Mouse (Mus musculus): Measurements from ENCODE around the gene Ssh2. TPM values are rescaled to one million over a fixed set of nuclear protein-coding genes. Genes with fewer than 3 reads are reported as not detected.

The Ssh2 gene
- 7.7 and 11.0 TPM in 2 replicates for polyA plus RNA-seq (2016; fragmentation: Nextera tagmentation; extraction: Ambion mirVana)

- Histone ChIP-seq H3K36me3 (no peaks in the 10 kb centered on the region), H3K27ac (replicated peaks) (peak within 1 kb of the TSS; percentile 98), H3K4me3 (peak within 1 kb of the TSS; percentile 91), H3K4me1 (peaks cover 30% of the 10 kb centered on the region), H3K27me3 (ENCODE audit: low read depth, poor library complexity, severe bottlenecking) (no peaks in the 10 kb centered on the region), H3K9me3 (replicated peaks) (no peaks in the 10 kb centered on the region)
- under 1% methylated on average over 80 of the region's 82 CpGs for WGBS
- peak; percentile 90 for DNase-seq (ENCODE audit: low spot score)
Observed at GRCm38 (mm10) chr11:77215951-77216760, at the start of gene Ssh2. Gene Ssh2, plus strand, starts transcription at chr11:77216287.

DNA sequence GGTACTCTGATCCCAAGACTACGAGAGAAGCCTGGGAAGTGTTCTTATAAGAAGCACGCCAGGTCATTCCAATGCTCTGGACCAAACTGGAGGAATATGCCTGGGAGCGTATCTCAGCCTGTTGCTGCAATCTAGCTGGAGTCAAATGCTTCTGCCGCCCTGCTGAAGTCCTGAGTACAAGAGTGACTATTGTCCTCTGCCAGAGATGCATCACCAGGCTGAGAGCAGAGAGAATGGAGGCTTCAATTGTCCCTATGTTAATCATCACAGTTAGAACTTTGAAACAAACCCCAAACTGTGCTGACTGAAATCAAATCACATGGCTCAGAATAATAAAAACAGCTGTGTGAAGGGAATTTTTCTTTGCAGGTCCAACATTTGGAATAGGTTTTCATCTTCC is 42.4 kb upstream of the Ssh2 start:
- WGBS: 55% methylated on average over 4 of the region's 4 CpGs

GRCm38 (mm10) chr11:77174531-77174930 is 41.6 kb upstream of the Ssh2 start:
- Histone ChIP-seq H3K4me3 (no peak overlapping the region), H3K27me3 (ENCODE audit: low read depth, poor library complexity, severe bottlenecking) (no peaks in the 10 kb centered on the region), H3K4me1 (peaks cover 5% of the 10 kb centered on the region; the same call in 1 of the 2 replicates), H3K36me3 (no peaks in the 10 kb centered on the region), H3K9me3 (replicated peaks) (no peaks in the 10 kb centered on the region), H3K27ac (replicated peaks) (no peak overlapping the region)
- no peak for DNase-seq (ENCODE audit: low spot score)
- 87% methylated on average over 7 of the region's 7 CpGs for WGBS

More for the DNA sequence above, 42.4 kb upstream of the Ssh2 start:
- Histone ChIP-seq H3K36me3 (no peaks in the 10 kb centered on the region), H3K9me3 (replicated peaks) (no peaks in the 10 kb centered on the region), H3K27ac (replicated peaks) (no peak overlapping the region), H3K27me3 (ENCODE audit: low read depth, poor library complexity, severe bottlenecking) (no peaks in the 10 kb centered on the region), H3K4me1 (peaks cover 5% of the 10 kb centered on the region; the same call in 1 of the 2 replicates), H3K4me3 (no peak overlapping the region)
- DNase-seq (ENCODE audit: low spot score): no peak

- Histone ChIP-seq H3K27ac (replicated peaks) (no peak overlapping the region), H3K9me3 (replicated peaks) (no peaks in the 10 kb centered on the region), H3K36me3 (no peaks in the 10 kb centered on the region), H3K4me3 (no peak overlapping the region), H3K4me1 (peaks cover 9% of the 10 kb centered on the region), H3K27me3 (ENCODE audit: low read depth, poor library complexity, severe bottlenecking) (no peaks in the 10 kb centered on the region)
- 96% methylated on average over 3 of the region's 3 CpGs for WGBS
- no peak for DNase-seq (ENCODE audit: low spot score)
Observed at GRCm38 (mm10) chr11:77179771-77180170, 36.3 kb upstream of the Ssh2 start.

DNA sequence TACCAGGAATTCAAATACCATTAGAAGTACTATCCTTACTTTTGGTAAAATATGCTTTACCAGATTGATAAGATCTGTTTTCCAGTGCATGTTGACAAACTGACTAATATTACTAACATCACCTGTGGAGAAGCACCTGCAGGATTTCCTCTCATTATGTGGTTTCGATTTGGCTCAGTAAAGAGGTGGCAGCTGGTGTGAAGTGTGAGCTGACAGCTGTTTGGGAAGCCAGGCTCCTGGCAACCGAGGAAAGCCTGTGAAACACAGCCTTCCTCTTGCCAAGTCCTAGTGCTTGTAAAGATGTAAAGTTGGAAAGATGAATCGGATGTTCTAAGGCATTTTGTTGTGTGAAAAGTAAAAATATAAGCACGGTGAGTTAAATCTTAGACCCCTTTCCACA is 35.2 kb upstream of the Ssh2 start:
- no peak for DNase-seq (ENCODE audit: low spot score)
- Histone ChIP-seq H3K27ac (replicated peaks) (no peak overlapping the region), H3K27me3 (ENCODE audit: low read depth, poor library complexity, severe bottlenecking) (no peaks in the 10 kb centered on the region), H3K4me3 (no peak overlapping the region), H3K36me3 (no peaks in the 10 kb centered on the region), H3K4me1 (peaks cover 9% of the 10 kb centered on the region), H3K9me3 (replicated peaks) (no peaks in the 10 kb centered on the region)
- WGBS: 76% methylated on average over 4 of the region's 4 CpGs

- 81% methylated on average over 5 of the region's 5 CpGs for WGBS
- Histone ChIP-seq H3K4me1 (peaks cover 9% of the 10 kb centered on the region), H3K27ac (replicated peaks) (no peak overlapping the region)
Observed at GRCm38 (mm10) chr11:77181528-77181927, 34.6 kb upstream of the Ssh2 start.

GRCm38 (mm10) chr11:77182041-77182440 is 34.0 kb upstream of the Ssh2 start:
- Histone ChIP-seq H3K27me3 (ENCODE audit: low read depth, poor library complexity, severe bottlenecking) (no peaks in the 10 kb centered on the region), H3K27ac (replicated peaks) (no peak overlapping the region), H3K4me3 (no peak overlapping the region), H3K4me1 (peaks cover 9% of the 10 kb centered on the region), H3K9me3 (replicated peaks) (no peaks in the 10 kb centered on the region), H3K36me3 (no peaks in the 10 kb centered on the region)
- 87% methylated on average over 2 of the region's 2 CpGs for WGBS
- DNase-seq (ENCODE audit: low spot score): no peak

More at GRCm38 (mm10) chr11:77181528-77181927, 34.6 kb upstream of the Ssh2 start:
- Histone ChIP-seq H3K27me3 (ENCODE audit: low read depth, poor library complexity, severe bottlenecking) (no peaks in the 10 kb centered on the region), H3K36me3 (no peaks in the 10 kb centered on the region), H3K9me3 (replicated peaks) (no peaks in the 10 kb centered on the region), H3K4me3 (no peak overlapping the region)
- no peak for DNase-seq (ENCODE audit: low spot score)

DNA sequence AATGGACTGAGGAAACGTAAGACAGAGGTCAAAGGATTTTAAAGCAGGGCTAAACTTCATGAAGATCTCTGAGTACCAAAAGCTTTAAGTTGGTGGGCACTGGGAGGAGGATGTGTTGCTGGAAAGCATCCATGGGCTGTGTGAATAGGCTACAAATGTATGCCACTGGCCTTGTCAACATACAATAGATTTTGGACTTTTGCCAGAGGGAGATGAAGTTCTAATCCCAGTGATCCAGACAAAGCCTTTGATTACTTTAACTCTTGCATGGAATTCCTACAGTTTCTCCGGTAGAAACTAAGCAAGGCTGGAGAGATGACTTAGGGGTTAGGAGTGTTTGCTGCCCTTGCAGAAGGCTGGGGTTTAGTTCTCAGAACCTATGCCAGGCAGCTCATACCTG is 33.5 kb upstream of the Ssh2 start:
- Histone ChIP-seq H3K36me3 (no peaks in the 10 kb centered on the region), H3K27ac (replicated peaks) (no peak overlapping the region), H3K9me3 (replicated peaks) (no peaks in the 10 kb centered on the region), H3K4me3 (no peak overlapping the region), H3K4me1 (peaks cover 9% of the 10 kb centered on the region), H3K27me3 (ENCODE audit: low read depth, poor library complexity, severe bottlenecking) (no peaks in the 10 kb centered on the region)
- no peak for DNase-seq (ENCODE audit: low spot score)
- WGBS: 49% methylated on average over 2 of the region's 2 CpGs

DNA sequence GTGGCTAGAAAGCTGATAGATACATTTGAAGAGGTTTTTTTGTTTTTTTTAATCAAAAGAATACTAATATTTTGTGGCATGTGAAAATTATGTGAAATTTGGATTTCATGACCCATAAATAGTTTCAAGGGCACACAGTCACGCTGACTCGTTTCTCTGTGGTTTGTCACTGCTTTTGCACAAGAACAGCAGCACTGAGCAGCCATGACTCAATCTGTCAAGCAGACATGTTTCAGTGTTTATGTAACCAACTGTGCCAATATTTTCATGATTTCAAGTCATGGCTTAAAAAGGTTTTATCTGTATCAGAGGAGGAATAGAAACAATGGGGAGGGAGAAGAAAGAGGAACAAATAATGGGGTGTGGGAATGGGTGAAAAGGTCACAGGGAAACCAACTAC is 31.2 kb upstream of the Ssh2 start:
- DNase-seq (ENCODE audit: low spot score): no peak
- H3K36me3 ChIP-seq: no peaks in the 10 kb centered on the region
- H3K4me3 ChIP-seq: no peak overlapping the region
- no peaks in the 10 kb centered on the region for H3K9me3 ChIP-seq (replicated peaks)
- H3K27me3 ChIP-seq (ENCODE audit: low read depth, poor library complexity, severe bottlenecking): no peaks in the 10 kb centered on the region
- WGBS: 80% methylated on average over 2 of the region's 2 CpGs
- H3K4me1 ChIP-seq: peaks cover 9% of the 10 kb centered on the region
- no peak overlapping the region for H3K27ac ChIP-seq (replicated peaks)

- Histone ChIP-seq H3K27ac (replicated peaks) (no peak within 1 kb of the TSS), H3K4me3 (no peak within 1 kb of the TSS), H3K4me1 (peaks cover 8% of the 10 kb centered on the region), H3K9me3 (replicated peaks) (no peaks in the 10 kb centered on the region), H3K27me3 (ENCODE audit: low read depth, poor library complexity, severe bottlenecking) (peaks cover 15% of the 10 kb centered on the region), H3K36me3 (no peaks in the 10 kb centered on the region)
- no peak for DNase-seq (ENCODE audit: low spot score)
- 83% methylated on average over 6 of the region's 6 CpGs for WGBS
Observed at GRCm38 (mm10) chr11:77188868-77189267, 27.2 kb upstream of the Ssh2 start, which contains the start of gene Efcab5. Gene Efcab5, minus strand, starts transcription at chr11:77188968.

GRCm38 (mm10) chr11:77193410-77193809 is 22.7 kb upstream of the Ssh2 start:
- Histone ChIP-seq H3K4me1 (peaks cover 35% of the 10 kb centered on the region), H3K9me3 (replicated peaks) (no peaks in the 10 kb centered on the region), H3K27me3 (ENCODE audit: low read depth, poor library complexity, severe bottlenecking) (peaks cover 39% of the 10 kb centered on the region), H3K4me3 (no peak overlapping the region), H3K27ac (replicated peaks) (no peak overlapping the region; the same call in 1 of the 2 replicates), H3K36me3 (no peaks in the 10 kb centered on the region)
- DNase-seq (ENCODE audit: low spot score): no peak
- WGBS: 59% methylated on average over 5 of the region's 5 CpGs

GRCm38 (mm10) chr11:77193941-77194553 is 22.0 kb upstream of the Ssh2 start:
- no peak overlapping the region; the same call in 1 of the 2 replicates for H3K27ac ChIP-seq (replicated peaks)
- DNase-seq (ENCODE audit: low spot score): peak; percentile 62
- 22% methylated on average over 6 of the region's 6 CpGs for WGBS
- no peaks in the 10 kb centered on the region for H3K36me3 ChIP-seq
- H3K27me3 ChIP-seq (ENCODE audit: low read depth, poor library complexity, severe bottlenecking): peaks cover 39% of the 10 kb centered on the region
- H3K9me3 ChIP-seq (replicated peaks): no peaks in the 10 kb centered on the region
- no peak overlapping the region for H3K4me3 ChIP-seq
- H3K4me1 ChIP-seq: peaks cover 35% of the 10 kb centered on the region

DNA sequence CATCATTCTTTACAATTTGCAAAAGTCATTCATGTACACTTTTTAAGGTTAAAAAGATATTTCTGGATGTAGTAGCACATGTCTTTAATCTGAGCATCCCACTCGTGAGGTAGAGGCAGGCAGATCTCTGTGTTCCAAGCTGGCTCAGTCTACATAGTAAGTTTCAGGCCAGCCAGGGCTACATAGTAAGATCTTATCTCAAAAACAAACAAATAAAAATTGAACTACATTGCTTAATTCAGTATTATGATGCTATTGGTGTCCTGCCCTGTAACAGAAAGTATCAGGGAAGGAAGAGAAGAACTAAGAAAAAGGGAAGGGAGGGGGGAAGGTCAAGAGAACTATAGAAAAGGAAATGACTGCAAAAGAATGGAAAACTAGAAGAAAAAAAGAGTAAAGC is 21.3 kb upstream of the Ssh2 start:
- Histone ChIP-seq H3K27ac (replicated peaks) (no peak overlapping the region), H3K4me1 (peaks cover 38% of the 10 kb centered on the region), H3K4me3 (no peak overlapping the region), H3K9me3 (replicated peaks) (no peaks in the 10 kb centered on the region), H3K36me3 (no peaks in the 10 kb centered on the region), H3K27me3 (ENCODE audit: low read depth, poor library complexity, severe bottlenecking) (peaks cover 39% of the 10 kb centered on the region)
- DNase-seq (ENCODE audit: low spot score): no peak
- WGBS: 73% methylated on average over 1 of the region's 1 CpGs

Data from midbrain, embryonic 10.5 days (tissue).